Comparison of ENCODE assay signal across 17 mouse cellular contexts in the genomic region with DNA sequence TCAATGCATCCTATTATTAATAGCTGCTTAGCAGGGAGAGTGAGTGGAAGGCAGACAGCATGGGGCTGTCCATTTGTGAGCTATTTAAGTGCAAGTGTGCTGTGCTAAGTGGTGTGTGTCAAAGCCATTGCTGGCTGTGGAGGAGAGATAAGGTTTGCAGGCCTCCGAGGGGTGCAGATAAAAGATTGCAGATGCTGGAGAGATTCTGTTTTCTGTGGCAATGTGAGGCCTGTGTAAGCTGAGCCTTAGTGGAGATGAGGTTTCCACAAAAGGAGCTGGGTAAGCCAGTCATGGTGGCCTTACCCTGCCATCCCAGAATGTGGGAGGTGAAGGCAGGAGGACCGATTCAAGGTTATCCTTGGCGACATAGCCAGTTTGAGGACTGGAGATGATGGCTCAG. TPM values are rescaled to one million over a fixed set of nuclear protein-coding genes. Genes with fewer than 3 reads are reported as not detected.
DNase-seq lines count a peak whose midpoint lies in the region; ATAC-seq and TF ChIP-seq lines count a peak whose summit lies in the region.
"Had no signal": no experiment of that assay in that cellular context is flagged by ENCODE, and none has a peak within 500 bp of the region (broad histone marks: within the 10 kb centered on the region; RNA-seq: fewer than 3 reads in every experiment).

No protein-coding gene starts in this region.

- no peak overlapping the region for H3K9ac ChIP-seq in heart, embryonic 12.5 days
- H3K9ac ChIP-seq in stomach, embryonic 15.5 days: no peak overlapping the region
- no peak overlapping the region for H3K9ac ChIP-seq in stomach, postnatal 0 days (ENCODE audit: low read length)
- H3K9ac ChIP-seq in liver, embryonic 13.5 days: 0 out of 2 replicates have a peak overlapping the region, but pooled peaks have one; percentile 36

- H3K36me3 ChIP-seq in heart, embryonic 12.5 days: no peaks in the 10 kb centered on the region
- no peaks in the 10 kb centered on the region for H3K36me3 ChIP-seq in stomach, embryonic 15.5 days
- H3K36me3 ChIP-seq in stomach, postnatal 0 days (ENCODE audit: control insufficient read depth, insufficient read depth, low read length): no peaks in the 10 kb centered on the region
- H3K36me3 ChIP-seq in liver, embryonic 13.5 days: no peaks in the 10 kb centered on the region

- no peaks in the 10 kb centered on the region for H3K27me3 ChIP-seq in heart, embryonic 12.5 days (replicated peaks)
- no peaks in the 10 kb centered on the region for H3K27me3 ChIP-seq in stomach, embryonic 15.5 days (replicated peaks)
- no peaks in the 10 kb centered on the region for H3K27me3 ChIP-seq in stomach, postnatal 0 days (ENCODE audit: control insufficient read depth, insufficient read depth, low read length)
- H3K27me3 ChIP-seq in liver, embryonic 13.5 days: no peaks in the 10 kb centered on the region

- no peak for TF ChIP-seq EP300 in stomach, postnatal 0 days (optimal IDR thresholded peaks at IDR 0.05)

- H3K9me3 ChIP-seq in heart, embryonic 12.5 days (replicated peaks): peaks cover 4% of the 10 kb centered on the region; the same call in 1 of the 2 replicates
- no peaks in the 10 kb centered on the region for H3K9me3 ChIP-seq in stomach, embryonic 15.5 days
- no peaks in the 10 kb centered on the region for H3K9me3 ChIP-seq in stomach, postnatal 0 days (ENCODE audit: control insufficient read depth, low read length)
- no peaks in the 10 kb centered on the region for H3K9me3 ChIP-seq in liver, embryonic 13.5 days (replicated peaks)

- no peak overlapping the region for H3K4me3 ChIP-seq in heart, embryonic 12.5 days
- no peak overlapping the region for H3K4me3 ChIP-seq in stomach, embryonic 15.5 days (replicated peaks)
- H3K4me3 ChIP-seq in stomach, postnatal 0 days (ENCODE audit: low read depth, low read length): no peak overlapping the region
- peak overlapping the region; percentile 16; the same call in 1 of the 2 replicates for H3K4me3 ChIP-seq in liver, embryonic 13.5 days (replicated peaks)

- peak overlapping the region; percentile 53 for H3K27ac ChIP-seq in heart, embryonic 12.5 days (ENCODE audit: poor library complexity, severe bottlenecking)
- H3K27ac ChIP-seq in stomach, embryonic 15.5 days: no peak overlapping the region
- no peak overlapping the region for H3K27ac ChIP-seq in stomach, postnatal 0 days (replicated peaks)
- H3K27ac ChIP-seq in liver, embryonic 13.5 days: peak overlapping the region; percentile 59

- DNase-seq in heart, postnatal 4 days: no peak
- DNase-seq in stomach, postnatal 0 days (ENCODE audit: low spot score): no peak
- DNase-seq in liver, embryonic 13.5 days: peak; percentile 68
- DNase-seq in layer of hippocampus, adult 18-20 months (ENCODE audit: low spot score in 2 of 2): no peak
- DNase-seq in cerebellum, adult 9-11 months: no peak
- no peak for DNase-seq in gastrocnemius, adult 18-20 months (ENCODE audit: low spot score)
- DNase-seq: adrenal gland, postnatal 25 days; B cell, adult 2 months; cerebellum, adult 11-12 months; gastrocnemius, postnatal 36 days; kidney, adult 8-10 months; kidney, postnatal 4 days; layer of hippocampus, postnatal 36 days; retina, postnatal 1 day; thymus, postnatal 36 days had no signal

- no peak for TF ChIP-seq CTCF in stomach, postnatal 0 days (IDR thresholded peaks at IDR 0.05; ENCODE audit: low read depth)

- H3K4me2 ChIP-seq in heart, embryonic 12.5 days: no peak overlapping the region
- H3K4me2 ChIP-seq in stomach, embryonic 15.5 days: no peak overlapping the region
- no peak overlapping the region for H3K4me2 ChIP-seq in stomach, postnatal 0 days (replicated peaks; ENCODE audit: low read depth)
- H3K4me2 ChIP-seq in liver, embryonic 13.5 days: peak overlapping the region; percentile 57

- H3K4me1 ChIP-seq in heart, embryonic 12.5 days (replicated peaks): peaks cover 38% of the 10 kb centered on the region
- peaks cover 6% of the 10 kb centered on the region; the same call in 1 of the 2 replicates for H3K4me1 ChIP-seq in stomach, embryonic 15.5 days
- no peaks in the 10 kb centered on the region for H3K4me1 ChIP-seq in stomach, postnatal 0 days (replicated peaks; ENCODE audit: control insufficient read depth, insufficient read depth)
- peaks cover 64% of the 10 kb centered on the region for H3K4me1 ChIP-seq in liver, embryonic 13.5 days (replicated peaks)

- 14% methylated on average over 3 of the region's 3 CpGs for WGBS in heart, embryonic 12.5 days
- 76% methylated on average over 3 of the region's 3 CpGs for WGBS in stomach, embryonic 15.5 days
- WGBS in stomach, postnatal 0 days: 62% methylated on average over 3 of the region's 3 CpGs
- WGBS in liver, embryonic 13.5 days (ENCODE audit: insufficient replicate concordance): 15% methylated on average over 3 of the region's 3 CpGs

- ATAC-seq in heart, embryonic 12.5 days (ENCODE audit: insufficient number of reproducible peaks, low FRiP score): peak; percentile 56
- peak; percentile 82; the same call in 1 of the 2 replicates for ATAC-seq in stomach, embryonic 15.5 days (ENCODE audit: insufficient read depth, low FRiP score, low read depth)
- no peak for ATAC-seq in stomach, postnatal 0 days (ENCODE audit: low FRiP score, low TSS enrichment)
- peak; percentile 92 for ATAC-seq in liver, embryonic 13.5 days (ENCODE audit: low read depth)

RNA-seq across cellular contexts. Expression of a gene that starts 27.2 kb away (rescaled TPM):
- 2,772 and 2,882 TPM in 2 replicates for polyA plus RNA-seq in heart, embryonic 12.5 days (2016; fragmentation: Nextera tagmentation; extraction: Ambion mirVana)
- total RNA-seq in heart, postnatal 4 days (2021): 1,000 to 10,000 TPM; 4,503 to 4,597 TPM
- 4,240 and 4,503 TPM in 2 replicates for polyA plus RNA-seq in stomach, embryonic 15.5 days (2015; fragmentation: Nextera tagmentation; extraction: Ambion mirVana)
- polyA plus RNA-seq in stomach, postnatal 0 days (2015; fragmentation: Nextera tagmentation; extraction: Ambion mirVana): 2,673 and 2,818 TPM in 2 replicates
- 2,607 and 2,711 TPM in 2 replicates for polyA plus RNA-seq in liver, embryonic 13.5 days (2015; fragmentation: Nextera tagmentation; extraction: Ambion mirVana)
- total RNA-seq in layer of hippocampus, adult 18-20 months (2021): 1,000 to 10,000 TPM; 3,208 to 3,266 TPM
- total RNA-seq in gastrocnemius, adult 18-20 months (2021): 100 to 1,000 TPM; 424 to 467 TPM

Comparison
In these comparisons a context has a peak if more than half of its experiments do, and no peak if none do; other contexts are left out.
1. H3K27ac ChIP-seq: peak in heart, embryonic 12.5 days (single experiment) and liver, embryonic 13.5 days (single experiment); none in stomach, embryonic 15.5 days (single experiment) and stomach, postnatal 0 days (single experiment).